Mouse (Mus musculus): Measurements from ENCODE around the gene Gm9857.

DNA sequence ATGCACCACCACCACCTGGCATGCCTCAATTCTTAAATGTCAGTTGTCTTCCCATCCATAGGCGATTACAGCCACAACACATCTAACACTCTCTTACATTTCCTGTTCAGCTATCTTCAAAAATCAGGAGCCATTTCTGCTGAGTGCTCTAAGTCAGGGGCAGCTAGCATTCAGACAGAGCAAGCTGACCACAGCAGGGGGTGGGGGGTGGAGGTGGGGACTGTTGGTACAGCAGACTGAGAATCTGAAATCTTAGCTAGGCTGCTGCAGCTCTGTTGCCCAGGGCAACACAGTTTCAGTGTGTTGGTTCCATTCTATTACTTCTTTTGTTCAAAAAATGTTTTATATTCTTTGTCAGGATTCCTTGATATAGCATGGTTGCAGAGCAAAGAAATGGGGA lies 46.3 kb upstream of the Gm9857 start:
- TF ChIP-seq CTCF (IDR thresholded peaks at IDR 0.05) (no peak), EP300 (IDR thresholded peaks at IDR 0.05) (no peak)

Data from lung, postnatal 0 days (tissue).